Comparison of ENCODE assay signal across 8 mouse cellular contexts in genomic region chr16:91358555-91358954, GRCm38 (mm10). TPM values are rescaled to one million over a fixed set of nuclear protein-coding genes. Genes with fewer than 3 reads are reported as not detected.
DNase-seq lines count a peak whose midpoint lies in the region; ATAC-seq and TF ChIP-seq lines count a peak whose summit lies in the region.

No protein-coding gene starts in this region.

- peak; percentile 56 for TF ChIP-seq CTCF in E14TG2a.4 (conservative IDR thresholded peaks at IDR 0.05; ENCODE audit: low read length)
- peak; percentile 86 for TF ChIP-seq CTCF in forebrain, postnatal 0 days (IDR thresholded peaks at IDR 0.05; ENCODE audit: low read depth)

- H3K9ac ChIP-seq in forebrain, postnatal 0 days = no peak overlapping the region
- no peak overlapping the region for H3K9ac ChIP-seq in limb, embryonic 14.5 days (ENCODE audit: low read depth, low read length, severe bottlenecking)

- 29% methylated on average over 8 of the region's 8 CpGs for WGBS in forebrain, postnatal 0 days
- WGBS in limb, embryonic 14.5 days = 44% methylated on average over 8 of the region's 8 CpGs

- peak; percentile 52 for DNase-seq in kidney, adult 18-20 months
- no peak for DNase-seq in kidney, adult 11 months
- peak; percentile 76 for DNase-seq in c-Kit-positive CD71-positive TER-119-negative erythroid progenitor cells, embryonic 14.5 days (ENCODE audit: low read depth)
- DNase-seq in forebrain, postnatal 0 days = peak; percentile 93
- DNase-seq in limb, embryonic 14.5 days (ENCODE audit: low spot score) = peak; percentile 79
- DNase-seq in natural killer cell, adult 2 months (ENCODE audit: low spot score in 2 of 2) = peak; percentile 53 to 63
- DNase-seq in frontal cortex, postnatal 14 days (ENCODE audit: low spot score in 2 of 2) = no peak

- H3K4me3 ChIP-seq in E14TG2a.4 (replicated peaks; ENCODE audit: low read length) = no peak overlapping the region
- H3K4me3 ChIP-seq in forebrain, postnatal 0 days (ENCODE audit: low read depth, low read length) = no peak overlapping the region
- H3K4me3 ChIP-seq in limb, embryonic 14.5 days (replicated peaks; ENCODE audit: low read length) = no peak overlapping the region

- H3K4me2 ChIP-seq in forebrain, postnatal 0 days (ENCODE audit: low read depth) = no peak overlapping the region
- no peak overlapping the region for H3K4me2 ChIP-seq in limb, embryonic 14.5 days (replicated peaks; ENCODE audit: low read depth, low read length, severe bottlenecking)

- no peaks in the 10 kb centered on the region for H3K4me1 ChIP-seq in E14TG2a.4 (replicated peaks; ENCODE audit: low read depth, low read length)
- H3K4me1 ChIP-seq in forebrain, postnatal 0 days (ENCODE audit: insufficient read depth) = no peaks in the 10 kb centered on the region
- H3K4me1 ChIP-seq in limb, embryonic 14.5 days (ENCODE audit: control insufficient read depth, insufficient read depth, low read length) = peaks cover 11% of the 10 kb centered on the region

- no peaks in the 10 kb centered on the region for H3K36me3 ChIP-seq in E14TG2a.4 (ENCODE audit: insufficient read depth, low read length)
- no peaks in the 10 kb centered on the region for H3K36me3 ChIP-seq in forebrain, postnatal 0 days (ENCODE audit: insufficient read depth)
- H3K36me3 ChIP-seq in limb, embryonic 14.5 days (ENCODE audit: control insufficient read depth, insufficient read depth, low read length) = no peaks in the 10 kb centered on the region

- TF ChIP-seq POLR2A in limb, embryonic 14.5 days (IDR thresholded peaks at IDR 0.05; ENCODE audit: borderline replicate concordance, extremely low read depth, insufficient read depth, insufficient read length) = no peak

- H3K27ac ChIP-seq in forebrain, postnatal 0 days (ENCODE audit: low read depth, low read length) = no peak overlapping the region
- H3K27ac ChIP-seq in limb, embryonic 14.5 days (replicated peaks; ENCODE audit: low read depth, low read length) = no peak overlapping the region

- peaks cover 2% of the 10 kb centered on the region for H3K27me3 ChIP-seq in E14TG2a.4 (ENCODE audit: insufficient read depth, low read length)
- H3K27me3 ChIP-seq in forebrain, postnatal 0 days (ENCODE audit: insufficient read depth, low read length) = peaks cover 3% of the 10 kb centered on the region
- no peaks in the 10 kb centered on the region for H3K27me3 ChIP-seq in limb, embryonic 14.5 days (ENCODE audit: control insufficient read depth, insufficient read depth, low read length)

- no peaks in the 10 kb centered on the region for H3K9me3 ChIP-seq in E14TG2a.4 (ENCODE audit: low read length)
- H3K9me3 ChIP-seq in forebrain, postnatal 0 days (ENCODE audit: low read length) = no peaks in the 10 kb centered on the region
- H3K9me3 ChIP-seq in limb, embryonic 14.5 days (ENCODE audit: control insufficient read depth, low read length) = no peaks in the 10 kb centered on the region

- peak; percentile 74 for ATAC-seq in forebrain, postnatal 0 days
- ATAC-seq in limb, embryonic 14.5 days (ENCODE audit: low FRiP score, low read depth) = no peak

RNA-seq across cellular contexts. Expression of gene Ifnar2, which starts 14.0 kb away (rescaled TPM):
- 24.5 and 25.5 TPM in 2 replicates for total RNA-seq in forebrain, postnatal 0 days (2014; rRNA removed)
- polyA plus RNA-seq in forebrain, postnatal 0 days (2015; fragmentation: Nextera tagmentation; extraction: Ambion mirVana) = 53.1 and 58.1 TPM in 2 replicates
- 36.2 and 38.7 TPM in 2 replicates for polyA plus RNA-seq in limb, embryonic 14.5 days (2012; rRNA removed)
- polyA plus RNA-seq in limb, embryonic 14.5 days (2014; fragmentation: Nextera tagmentation; extraction: Ambion mirVana) = 59.7 and 64.8 TPM in 2 replicates

RNA-seq across cellular contexts. Expression of gene Gm21970, which starts 33.0 kb away (rescaled TPM):
- total RNA-seq in forebrain, postnatal 0 days (2014; rRNA removed) = 6.1 TPM in 1 of 2 replicates, not detected in the other
- not detected in 2 replicates for polyA plus RNA-seq in forebrain, postnatal 0 days (2015; fragmentation: Nextera tagmentation; extraction: Ambion mirVana)
- not detected in 2 replicates for polyA plus RNA-seq in limb, embryonic 14.5 days (2012; rRNA removed)
- polyA plus RNA-seq in limb, embryonic 14.5 days (2014; fragmentation: Nextera tagmentation; extraction: Ambion mirVana) = not detected in 2 replicates

RNA-seq across cellular contexts. Expression of gene Il10rb, which starts 47.4 kb away (rescaled TPM):
- 5.0 and 7.9 TPM in 2 replicates for total RNA-seq in forebrain, postnatal 0 days (2014; rRNA removed)
- polyA plus RNA-seq in forebrain, postnatal 0 days (2015; fragmentation: Nextera tagmentation; extraction: Ambion mirVana) = 9.2 and 11.1 TPM in 2 replicates
- 15.6 and 16.5 TPM in 2 replicates for polyA plus RNA-seq in limb, embryonic 14.5 days (2012; rRNA removed)
- 23.5 and 24.3 TPM in 2 replicates for polyA plus RNA-seq in limb, embryonic 14.5 days (2014; fragmentation: Nextera tagmentation; extraction: Ambion mirVana)

Comparison
In these comparisons a context has a peak if more than half of its experiments do, and no peak if none do; other contexts are left out.
1. DNase-seq: peak in kidney, adult 18-20 months (single experiment), c-Kit-positive CD71-positive TER-119-negative erythroid progenitor cells, embryonic 14.5 days (single experiment), forebrain, postnatal 0 days (single experiment), limb, embryonic 14.5 days (single experiment) and natural killer cell, adult 2 months (2 of 2); none in kidney, adult 11 months (single experiment) and frontal cortex, postnatal 14 days (0 of 2).